Mouse (Mus musculus) regulatory T cell (primary cell): ENCODE measurements around the gene Dgcr8.

ENCODE experiments used
- in situ Hi-C: fragments of 300-600 bp; cut with MboI, MseI; formaldehyde crosslinking; loops from one replicate; pipeline ENCODE4 v1.15.1; 2025; ENCODE audit warnings: high pct_unique_total_duplicates

The Dgcr8 gene

DNA sequence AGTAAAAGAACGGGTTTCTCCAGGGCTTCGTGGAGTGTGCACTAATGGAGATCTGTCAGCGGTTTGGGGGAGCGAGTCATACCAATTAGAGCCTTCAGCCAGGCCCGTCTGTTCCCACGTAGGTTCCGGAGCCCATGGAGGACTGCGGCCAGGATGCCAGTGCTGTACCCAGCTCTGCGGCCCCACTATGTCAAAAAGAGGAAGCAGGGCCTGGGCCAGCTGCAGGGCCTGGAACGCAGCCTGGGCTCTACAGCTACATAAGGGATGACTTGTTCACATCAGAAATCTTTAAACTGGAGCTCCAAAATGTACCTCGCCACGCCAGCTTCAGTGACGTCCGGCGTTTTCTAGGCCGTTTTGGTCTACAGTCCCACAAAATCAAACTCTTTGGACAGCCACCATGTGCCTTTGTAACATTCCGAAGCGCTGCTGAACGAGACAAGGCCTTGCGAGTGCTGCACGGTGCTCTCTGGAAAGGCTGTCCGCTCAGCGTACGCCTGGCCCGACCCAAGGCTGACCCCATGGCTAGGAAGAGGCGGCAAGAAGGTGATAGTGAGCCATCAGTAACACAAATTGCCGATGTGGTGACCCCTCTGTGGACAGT lies 39.6 kb downstream of the Dgcr8 start:
- in situ Hi-C loops, result loop anchor here (10.0 kb wide), 1 partner anchor 845 kb away; the partner anchor contains the start of genes Pi4ka and Snap29

DNA sequence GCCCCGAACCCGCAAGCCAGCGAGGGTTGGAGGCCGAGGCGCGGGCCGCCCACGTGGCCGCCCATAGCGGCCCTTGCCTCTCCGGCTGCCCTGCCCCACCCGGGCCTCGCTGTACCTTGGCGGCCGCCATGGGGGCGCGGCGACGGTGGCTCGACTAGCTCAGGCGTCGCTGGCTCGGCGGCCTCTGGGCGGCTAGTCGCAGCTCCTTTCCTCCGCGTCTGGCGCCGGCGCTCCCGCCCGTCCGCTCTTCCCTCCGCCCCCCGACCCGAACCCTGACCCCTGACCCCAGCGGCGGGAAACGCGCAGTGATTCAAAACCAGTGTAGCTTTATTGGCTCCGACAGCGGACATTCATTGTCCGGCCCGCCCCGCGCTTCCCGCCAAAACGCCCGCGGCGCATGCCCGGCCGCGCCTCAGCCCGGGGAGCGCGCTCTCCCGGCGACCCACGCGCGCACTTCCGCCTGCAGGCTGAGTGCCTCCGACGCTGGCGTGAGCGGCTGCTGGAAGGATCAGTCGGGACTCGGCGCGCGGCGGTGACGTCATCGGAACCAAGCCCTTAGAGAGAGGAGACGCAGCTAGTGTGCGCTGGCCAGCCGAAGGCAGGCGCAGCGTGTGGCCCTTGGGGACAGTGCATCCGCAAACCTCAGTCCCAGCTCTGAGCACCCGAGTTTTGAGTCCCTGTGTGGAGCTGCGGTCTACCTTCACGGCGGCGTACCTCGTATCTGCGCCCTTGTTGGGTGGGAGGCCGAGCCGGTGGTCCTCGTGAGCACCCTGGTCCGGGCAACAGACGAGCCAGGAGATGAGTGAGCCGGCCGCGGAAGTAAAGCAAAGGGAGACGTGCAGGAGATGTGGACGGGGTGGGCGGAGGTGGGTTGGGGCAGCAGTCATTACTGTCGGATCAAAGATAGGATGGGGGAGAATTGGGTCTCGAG lies 40.3 kb downstream of the Dgcr8 start, which contains the start of the genes Trmt2a and Ranbp1:
TSS of gene Trmt2a (plus strand) at position 247 of the 931 bp plus-strand sequence.
TSS of gene Ranbp1 (minus strand) at position 300 of the 931 bp plus-strand sequence.
- in situ Hi-C loops, result loop anchor here (10.0 kb wide), 1 partner anchor 844 kb away; the partner anchor contains the start of genes Pi4ka and Snap29

GRCm38 (mm10) chr16:18247521-18248399 lies 41.3 kb downstream of the Dgcr8 start:
- in situ Hi-C loops, result loop anchor here (10.0 kb wide), 1 partner anchor 843 kb away; the partner anchor contains the start of genes Pi4ka and Snap29

DNA sequence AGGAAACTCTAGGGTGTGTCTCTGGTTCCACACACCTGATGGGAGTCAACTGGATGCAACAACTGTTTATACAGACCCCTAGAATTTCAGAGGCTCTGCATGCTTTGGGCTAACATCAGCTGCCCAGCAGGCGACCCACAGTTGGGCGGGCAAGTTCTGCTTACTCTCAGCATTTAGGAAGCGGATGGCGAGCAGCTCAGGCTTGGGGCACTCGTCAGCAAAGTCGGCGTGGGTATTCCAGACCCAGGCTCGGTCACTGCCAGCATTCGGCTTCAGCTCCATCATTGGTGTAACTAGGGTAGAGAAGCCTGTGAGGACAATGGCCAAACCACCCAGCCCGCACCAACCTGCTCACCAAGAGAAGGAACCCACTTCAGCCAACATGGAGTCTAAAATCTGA lies 47.5 kb downstream of the Dgcr8 start:
- in situ Hi-C loops, result loop anchor here (5.0 to 10.0 kb wide), 3 partner anchors 41 to 1099 kb away; partner anchors contain the start of genes Pi4ka, Snap29 and Ydjc

- in situ Hi-C loops, result no loop called here
Measured at GRCm38 (mm10) chr16:18236676-18237501, 52.2 kb downstream of the Dgcr8 start.

DNA sequence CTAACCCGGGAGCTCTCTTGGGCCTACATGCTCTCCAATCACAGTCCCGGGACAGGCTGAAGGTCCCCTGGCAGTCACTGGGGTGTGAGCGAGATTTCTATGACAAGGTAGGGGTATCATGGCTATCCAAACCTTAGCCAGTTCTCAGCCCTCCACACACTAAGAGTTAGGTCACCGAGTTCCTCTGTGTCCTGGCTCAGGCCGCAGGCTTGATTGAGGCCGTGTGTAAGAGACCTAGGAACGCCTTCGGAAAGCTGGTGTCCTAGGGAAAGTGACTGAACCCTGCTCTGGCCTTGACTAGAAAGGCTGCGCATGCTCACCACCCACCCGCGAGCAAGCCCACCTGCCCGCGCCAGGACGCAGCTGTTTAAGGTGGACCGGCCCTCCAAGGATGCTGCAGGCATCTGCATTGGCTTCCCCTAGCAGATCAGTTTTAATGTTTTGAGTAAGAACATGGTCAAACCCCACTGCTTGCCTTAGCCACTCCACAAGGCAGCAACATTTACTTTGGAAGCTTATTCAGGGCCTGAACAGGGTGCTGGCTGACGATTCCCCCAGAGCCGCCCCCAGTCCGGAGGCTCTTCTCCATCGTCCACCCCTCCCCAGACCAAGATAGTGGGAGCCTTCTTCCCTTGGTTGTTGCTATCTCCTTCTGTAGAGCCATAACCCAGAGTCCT lies 53.5 kb downstream of the Dgcr8 start:
- in situ Hi-C loops, result no loop called here

DNA sequence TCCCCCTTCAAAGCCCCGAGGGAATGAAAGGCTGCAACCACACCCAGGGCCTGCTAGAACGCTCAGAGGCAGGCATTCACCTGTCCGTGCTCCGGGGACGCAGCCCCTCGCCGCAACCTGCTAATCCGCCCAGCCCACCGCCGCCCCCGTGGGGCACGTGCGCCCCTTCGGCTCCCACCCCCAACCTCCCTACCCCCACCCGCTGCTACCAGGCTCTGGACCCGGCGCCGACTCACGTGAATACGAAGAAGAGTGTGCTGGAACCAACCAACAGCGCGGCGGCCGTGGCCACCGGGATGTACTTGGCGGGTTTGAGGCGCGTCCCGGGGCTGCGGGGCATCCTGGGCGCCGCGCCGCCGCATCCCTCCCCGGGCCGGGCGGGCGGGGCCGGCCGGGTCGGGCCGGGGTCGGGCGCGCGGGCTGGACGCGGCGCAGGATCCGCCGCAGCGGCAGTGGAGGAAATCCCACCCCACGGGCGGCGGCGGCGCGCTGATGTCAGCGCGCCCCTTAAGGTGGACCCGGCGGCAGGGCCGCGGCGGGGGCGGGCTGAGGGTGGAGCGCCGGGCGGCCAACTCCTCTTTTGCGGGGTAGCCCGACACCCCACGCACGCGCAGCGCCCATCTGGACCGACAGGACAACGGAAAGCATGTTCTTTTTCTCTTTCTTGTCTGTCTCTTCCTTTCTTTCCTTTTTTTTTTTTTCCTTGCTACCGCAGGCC lies 54.2 kb downstream of the Dgcr8 start, which contains the start of gene Zdhhc8:
TSS of gene Zdhhc8 (minus strand) at position 466 of the 718 bp plus-strand sequence.
- in situ Hi-C loops, result no loop called here

- in situ Hi-C loops, result no loop called here
Measured at GRCm38 (mm10) chr16:18233919-18234670, 55.0 kb downstream of the Dgcr8 start.

DNA sequence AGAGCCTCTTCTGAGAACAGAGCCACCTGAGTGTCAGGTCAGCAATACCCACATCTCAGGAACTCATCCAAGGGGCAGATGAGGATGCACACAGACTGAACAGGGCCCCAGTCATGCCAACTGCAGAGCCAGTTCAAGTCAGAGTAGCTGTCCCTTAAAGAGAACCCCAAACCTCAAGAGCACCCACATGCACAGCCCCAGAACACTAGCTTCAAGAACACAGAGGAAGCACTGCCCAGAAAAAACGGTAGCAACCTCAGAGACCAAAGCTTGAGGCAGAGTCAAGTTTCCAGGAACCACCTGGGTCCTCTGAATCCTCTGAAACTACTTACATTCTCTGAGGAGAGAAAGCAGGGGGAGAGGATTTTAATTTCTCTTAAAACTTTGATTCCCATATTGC lies 55.6 kb downstream of the Dgcr8 start:
- in situ Hi-C loops, result no loop called here

DNA sequence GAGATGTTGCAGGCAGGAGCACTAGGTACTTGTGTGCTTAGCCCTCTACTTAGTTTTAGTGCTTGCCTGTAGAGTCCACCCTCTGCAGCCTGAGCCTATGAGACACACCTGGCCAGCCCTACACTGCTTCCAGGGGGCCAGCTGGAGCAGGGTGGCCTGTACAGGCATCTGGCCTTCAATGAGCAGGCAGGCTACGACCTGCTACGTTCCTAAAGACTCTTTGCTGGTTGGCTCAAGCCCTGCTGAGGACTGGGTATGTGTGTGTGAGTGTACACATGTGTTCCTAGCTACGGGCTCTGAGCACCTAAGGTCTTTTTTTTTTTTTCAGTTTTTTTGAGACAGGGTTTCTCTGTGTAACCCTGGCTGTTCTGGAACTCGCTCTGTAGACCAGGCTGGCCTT lies 57.6 kb downstream of the Dgcr8 start:
- in situ Hi-C loops, result no loop called here

- in situ Hi-C loops, result no loop called here
Measured at GRCm38 (mm10) chr16:18231047-18231446, 58.0 kb downstream of the Dgcr8 start.

- in situ Hi-C loops, result no loop called here
Measured at GRCm38 (mm10) chr16:18230617-18231016, 58.4 kb downstream of the Dgcr8 start.

DNA sequence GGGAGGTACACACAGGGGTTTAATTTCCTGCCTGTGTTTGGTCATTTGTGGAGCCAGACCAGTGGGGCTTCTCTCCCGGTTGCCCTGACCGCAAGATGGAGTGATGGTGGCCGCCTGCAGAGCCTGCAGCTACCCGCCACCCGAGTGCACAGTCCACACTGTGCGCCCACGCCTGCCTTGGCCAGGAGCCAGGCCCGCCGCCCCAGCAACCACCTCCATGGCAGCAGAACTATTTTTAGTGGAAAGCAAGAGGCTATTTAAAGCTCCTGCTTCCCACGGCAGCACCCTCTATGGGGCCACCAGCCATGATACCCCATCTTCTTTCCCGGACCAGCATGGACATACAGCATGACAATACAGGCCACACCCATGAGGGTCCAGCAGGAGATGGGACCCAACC lies 59.4 kb downstream of the Dgcr8 start:
- in situ Hi-C loops, result no loop called here

DNA sequence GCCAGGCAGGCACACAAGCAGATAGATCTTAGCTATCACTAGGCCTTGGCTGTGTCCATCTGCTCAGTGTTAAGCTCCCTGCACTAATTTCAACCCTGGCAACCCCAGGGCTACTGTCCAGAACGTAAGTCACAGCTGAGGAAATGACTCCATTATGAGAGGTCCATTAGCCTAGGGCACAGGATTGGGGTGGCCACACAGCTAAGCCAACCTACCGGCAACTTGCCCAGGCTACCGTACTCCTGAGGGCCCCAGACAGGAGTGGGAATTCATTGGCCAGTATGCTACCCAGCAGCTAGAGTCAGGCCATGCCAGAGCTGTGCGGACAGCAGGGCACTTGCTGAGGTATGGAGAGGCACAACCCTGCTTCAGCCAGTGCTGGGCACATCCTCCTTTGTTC lies 60.2 kb downstream of the Dgcr8 start:
- in situ Hi-C loops, result no loop called here

GRCm38 (mm10) chr16:18227897-18228422 lies 61.1 kb downstream of the Dgcr8 start:
- in situ Hi-C loops, result no loop called here

GRCm38 (mm10) chr16:18227187-18227586 lies 61.9 kb downstream of the Dgcr8 start:
- in situ Hi-C loops, result no loop called here

- in situ Hi-C loops, result no loop called here
Measured at GRCm38 (mm10) chr16:18222188-18222587, 66.9 kb downstream of the Dgcr8 start.

DNA sequence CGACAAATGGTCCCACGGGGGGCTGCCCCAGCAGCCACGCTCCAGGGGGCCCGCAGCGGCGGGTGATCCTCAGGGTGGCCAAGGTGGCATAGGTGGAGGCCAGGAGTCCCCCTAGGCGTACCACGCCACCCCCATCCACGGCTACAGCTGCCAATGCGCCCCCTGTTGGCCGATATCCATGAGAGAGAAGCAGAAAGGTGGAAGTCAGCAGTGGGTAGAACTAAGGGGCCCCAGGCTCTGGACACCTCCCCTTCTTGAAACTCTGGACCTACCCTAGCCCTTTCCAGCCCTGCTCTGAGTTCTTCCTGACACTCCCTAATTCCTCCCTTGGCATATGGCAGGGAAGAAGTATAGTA lies 67.5 kb downstream of the Dgcr8 start:
- in situ Hi-C loops, result no loop called here
